Mouse (Mus musculus) testis, postnatal 10 days (tissue): ENCODE measurements around the gene D11Wsu47e.

Source experiments
- DNase-seq: peaks from one replicate; pipeline ENCODE4 v3.0.0; 2021; ENCODE audit warnings: low spot score

The D11Wsu47e gene

DNA sequence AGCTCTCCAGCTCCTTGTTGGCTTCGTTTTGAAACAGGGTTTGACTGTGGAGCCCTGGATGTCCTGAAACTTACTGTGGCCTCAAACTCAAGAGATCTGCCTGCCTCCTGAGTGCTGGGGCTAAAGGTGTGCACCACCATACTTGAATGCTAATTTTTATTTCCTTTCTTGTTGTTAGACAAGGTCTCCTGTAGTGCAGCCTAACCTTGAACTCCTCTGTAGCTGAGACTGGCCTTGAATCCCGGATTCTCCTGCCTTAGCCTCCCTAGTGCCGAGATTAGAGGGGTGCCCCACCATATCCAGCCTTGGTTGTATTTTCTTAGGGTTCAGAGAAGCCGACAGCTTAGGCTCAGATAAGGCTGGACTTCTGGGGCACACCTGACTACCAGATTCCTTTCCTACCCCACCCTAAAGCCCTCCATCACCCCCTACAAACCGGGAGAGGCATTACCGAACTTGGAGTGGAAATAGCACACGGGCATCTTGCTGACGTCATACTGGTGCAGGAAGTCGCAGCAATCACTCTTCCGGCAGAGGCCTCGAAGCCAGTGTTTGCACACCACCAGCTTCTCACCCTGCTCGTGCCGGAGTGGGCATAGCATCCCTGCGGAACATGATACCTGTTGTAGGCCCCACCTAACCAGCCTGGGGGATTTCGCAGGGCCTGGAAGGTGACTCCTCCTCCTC lies 21.9 kb downstream of the D11Wsu47e start:
- DNase-seq = no peak

- no peak for DNase-seq
These were observed 24.5 kb downstream of the D11Wsu47e start for GRCm38 (mm10) chr11:113708629-113709213.

GRCm38 (mm10) chr11:113709272-113709671 lies 25.1 kb downstream of the D11Wsu47e start:
- no peak for DNase-seq

DNA sequence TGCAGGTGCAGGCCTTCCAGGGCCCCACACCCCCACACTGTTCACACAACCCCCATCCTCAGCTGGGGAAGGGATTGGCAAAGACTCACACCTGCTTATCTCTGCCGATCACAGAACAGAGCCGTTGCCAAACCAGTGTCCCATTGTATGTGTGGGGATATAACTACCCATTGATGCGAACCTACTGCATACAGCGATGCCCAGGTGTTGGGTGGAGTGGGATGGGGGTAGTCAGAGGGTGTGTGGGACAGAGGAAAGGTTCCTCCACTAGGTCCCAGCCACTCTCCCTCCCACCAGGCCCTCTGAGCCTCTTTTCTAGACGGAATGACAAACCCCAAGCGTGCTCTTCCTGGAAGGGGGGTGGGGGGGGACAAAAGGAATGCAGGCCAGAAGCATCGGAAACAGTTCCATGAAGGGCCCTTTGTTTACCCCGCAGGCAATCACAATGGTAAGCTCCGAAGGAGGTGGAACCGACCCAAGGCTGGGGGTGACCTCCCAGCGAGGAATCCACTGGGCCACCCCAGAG lies 25.6 kb downstream of the D11Wsu47e start, which contains the start of gene Cpsf4l:
Gene Cpsf4l, minus strand, starts transcription at position 287 of the 526 bp plus-strand sequence.
- DNase-seq = no peak

GRCm38 (mm10) chr11:113710257-113710777 lies 26.1 kb downstream of the D11Wsu47e start:
- no peak for DNase-seq

GRCm38 (mm10) chr11:113711061-113711460 lies 26.8 kb downstream of the D11Wsu47e start:
- DNase-seq = no peak

DNA sequence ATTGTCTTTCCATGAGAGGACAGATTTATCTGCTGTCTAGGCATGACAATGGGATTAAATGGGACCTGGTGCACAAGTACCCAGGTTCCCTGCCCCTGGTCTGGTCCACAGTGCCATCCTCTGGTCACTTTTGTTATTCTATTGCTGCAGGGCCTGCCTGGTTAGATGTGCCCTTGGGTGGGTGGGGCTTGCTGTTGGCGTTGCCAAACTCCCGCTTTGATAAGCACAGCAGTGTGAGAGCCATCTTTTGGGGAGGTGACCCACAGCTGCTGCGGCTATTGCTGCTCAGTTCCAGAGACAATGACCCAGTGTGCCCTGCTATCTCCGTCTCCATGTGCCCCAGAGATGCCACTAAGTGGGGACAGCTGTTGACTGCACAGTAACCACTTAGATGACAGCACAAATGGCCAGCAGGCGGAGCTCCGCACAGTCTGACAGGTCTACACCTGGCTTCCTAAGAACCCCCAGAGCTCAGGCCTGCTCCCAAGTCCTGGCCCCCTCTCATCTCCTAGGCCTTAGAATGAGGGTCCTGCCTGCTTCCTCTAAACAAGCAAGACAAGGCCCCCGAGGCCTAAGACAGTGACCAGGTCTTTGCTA lies 31.0 kb downstream of the D11Wsu47e start:
- DNase-seq = peak; percentile 76

DNA sequence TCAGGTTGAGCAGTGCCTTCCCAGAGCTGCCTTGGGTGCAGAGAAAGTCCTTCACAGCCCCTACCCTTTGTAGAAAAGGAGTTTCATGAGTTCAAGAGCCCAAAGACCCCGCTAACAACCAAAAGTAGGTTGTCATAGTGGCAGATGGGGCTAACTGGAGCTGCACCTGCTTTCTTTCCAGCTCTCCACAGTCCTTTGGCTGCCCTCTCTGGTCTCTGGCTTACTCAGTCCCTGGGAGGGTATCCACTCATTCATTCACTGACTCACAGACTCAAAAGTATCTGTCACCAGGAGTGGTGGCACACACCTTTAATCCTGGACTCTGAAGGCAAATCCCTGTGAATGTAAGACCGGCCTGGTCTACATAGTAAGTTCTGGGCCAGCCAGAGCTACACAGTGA lies 31.9 kb downstream of the D11Wsu47e start:
- DNase-seq = no peak

DNA sequence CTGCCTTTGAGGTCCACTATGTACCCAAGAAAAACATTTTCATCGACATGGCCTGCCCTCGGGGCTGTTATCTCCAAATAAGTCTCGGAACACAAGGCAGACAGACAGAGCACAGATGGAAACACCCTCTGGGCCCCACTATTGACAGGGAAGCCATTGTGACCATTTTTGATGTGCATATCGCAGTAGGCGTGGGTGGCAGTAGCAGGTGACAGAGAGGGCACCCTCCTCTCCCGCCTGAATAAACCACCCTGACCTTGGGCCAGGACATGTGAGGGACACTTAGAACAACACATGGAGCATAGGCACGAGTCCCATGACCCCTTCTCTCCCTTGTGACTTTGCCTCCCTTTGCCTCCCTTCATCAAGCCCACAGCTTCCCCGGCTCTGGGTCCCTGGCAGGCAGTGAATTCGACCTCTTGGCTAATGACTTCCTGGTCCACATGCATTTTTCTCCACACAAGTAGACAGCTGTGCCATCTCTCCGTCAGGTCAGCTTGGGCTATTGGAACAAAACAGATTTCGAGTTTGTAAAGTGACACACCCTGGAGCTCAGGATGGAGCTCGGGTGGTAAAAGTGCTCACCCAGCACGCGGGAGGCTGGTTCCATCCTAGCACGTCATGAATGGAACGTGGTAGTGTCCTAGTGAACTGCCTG lies 33.7 kb downstream of the D11Wsu47e start:
- no peak for DNase-seq

DNA sequence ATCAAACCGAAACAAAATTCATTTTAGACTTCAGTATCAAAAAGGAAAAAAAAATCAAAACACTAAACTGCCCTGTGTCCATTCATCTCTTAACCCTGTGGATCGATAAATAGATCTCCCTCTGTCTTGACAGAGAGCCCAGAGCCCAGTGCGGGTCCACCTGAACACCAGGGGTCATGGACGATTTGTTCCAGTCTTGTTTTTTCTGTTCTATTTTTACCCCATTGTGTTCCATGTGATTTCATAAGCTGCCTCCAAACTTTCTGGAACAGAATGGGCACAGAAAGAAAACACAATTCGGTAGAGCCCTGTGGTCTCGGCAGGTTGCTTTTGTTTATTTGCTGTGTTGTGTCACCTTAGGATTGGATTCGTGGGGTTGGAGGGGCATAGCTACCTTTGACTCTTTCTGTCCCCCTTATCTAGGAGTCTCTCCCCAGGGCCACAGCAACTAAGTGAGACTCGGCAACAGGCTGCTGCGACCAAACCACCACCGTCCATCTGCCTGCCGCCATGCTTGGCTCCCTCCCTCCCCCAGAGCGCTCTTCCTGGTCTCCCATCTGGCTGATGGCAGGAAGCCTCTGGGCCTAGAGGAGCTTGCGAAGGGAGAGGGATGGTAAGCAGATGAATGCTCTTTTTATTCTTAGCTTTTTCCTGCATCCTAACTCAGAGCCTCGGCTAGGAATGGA lies 38.3 kb downstream of the D11Wsu47e start:
- no peak for DNase-seq

DNA sequence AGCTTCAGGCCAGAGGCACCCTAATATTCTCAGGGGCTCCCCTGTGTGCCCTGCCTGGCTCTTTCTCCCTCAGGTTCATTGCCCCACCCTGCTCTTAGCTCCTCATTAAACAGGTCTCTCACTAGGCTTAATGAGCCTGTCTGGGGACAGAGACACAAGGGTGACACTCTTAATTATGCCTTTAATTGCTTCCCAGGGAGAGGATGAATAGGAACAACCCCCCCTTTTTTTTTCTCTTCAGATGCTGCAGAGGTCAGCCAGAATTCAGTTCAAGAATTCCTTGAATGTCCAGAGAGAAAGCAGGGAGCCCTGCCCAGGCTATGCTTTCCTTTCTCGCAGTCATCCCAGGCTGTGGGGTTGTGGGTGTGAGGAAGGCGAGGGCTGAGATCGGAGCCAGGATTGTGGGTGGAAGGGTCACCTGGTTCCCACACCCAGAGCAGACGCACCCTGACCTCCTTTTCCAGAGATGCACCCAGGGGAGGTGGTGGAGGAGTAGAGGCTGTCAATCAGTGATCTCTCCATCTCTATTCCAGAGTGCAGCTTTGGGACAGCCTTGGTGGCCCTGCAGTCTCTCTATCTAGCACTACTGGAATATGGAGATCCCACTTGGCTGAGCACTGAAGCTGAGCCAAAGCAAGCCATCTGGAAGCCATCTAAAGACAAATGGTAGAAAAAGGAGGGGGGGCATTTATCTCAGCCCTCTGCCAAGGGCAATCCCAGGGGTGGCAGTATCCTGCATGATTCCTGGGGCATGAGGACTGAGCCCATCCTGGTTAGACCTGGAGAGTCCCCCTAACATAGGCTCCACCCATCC lies 41.2 kb downstream of the D11Wsu47e start:
- DNase-seq = no peak

DNA sequence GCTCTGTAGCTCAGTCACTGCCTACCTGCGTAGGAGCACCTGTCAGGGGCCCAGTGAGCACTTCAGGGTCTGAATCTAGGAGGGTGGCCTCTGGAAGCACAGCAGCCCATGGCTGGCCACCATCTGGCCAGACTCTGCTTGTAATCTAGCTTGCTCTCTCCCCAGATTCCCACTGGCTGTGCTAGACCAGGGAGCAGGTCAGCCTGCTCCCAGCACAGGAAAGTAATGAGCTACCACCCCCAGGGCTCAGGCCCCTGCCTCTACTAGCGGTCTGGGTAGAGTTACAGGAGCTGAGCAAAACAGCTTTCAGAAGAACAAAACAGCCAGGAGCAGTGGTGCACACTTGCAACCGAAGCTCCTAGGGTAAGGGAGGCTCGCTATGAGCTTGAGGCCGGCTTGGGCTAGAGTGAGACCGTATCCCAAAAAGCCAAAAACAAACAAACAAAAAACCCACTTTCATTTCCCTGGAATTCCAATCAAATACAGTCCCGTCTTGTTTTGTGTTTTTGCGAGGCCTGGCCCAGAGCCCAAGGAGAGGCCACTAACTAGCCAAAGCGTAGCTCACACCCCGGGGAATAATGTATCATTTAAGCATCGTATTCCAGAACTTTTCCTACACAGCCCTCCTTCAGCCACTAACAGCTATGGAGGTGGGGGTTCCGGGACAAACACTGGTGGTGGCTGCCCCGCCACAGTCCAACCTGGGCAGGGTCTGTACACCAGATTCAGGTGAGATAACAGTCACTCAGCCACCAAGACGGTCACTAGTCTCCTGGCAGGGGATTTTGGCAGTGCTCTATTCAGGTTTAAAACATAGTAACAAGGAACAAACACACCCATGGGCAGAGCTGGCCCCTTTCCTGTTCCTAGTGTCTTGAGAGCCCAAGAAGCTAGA lies 43.0 kb downstream of the D11Wsu47e start:
- DNase-seq = no peak

GRCm38 (mm10) chr11:113727992-113728391 lies 43.8 kb downstream of the D11Wsu47e start:
- no peak for DNase-seq

GRCm38 (mm10) chr11:113729239-113729638 lies 45.0 kb downstream of the D11Wsu47e start:
- no peak for DNase-seq

DNA sequence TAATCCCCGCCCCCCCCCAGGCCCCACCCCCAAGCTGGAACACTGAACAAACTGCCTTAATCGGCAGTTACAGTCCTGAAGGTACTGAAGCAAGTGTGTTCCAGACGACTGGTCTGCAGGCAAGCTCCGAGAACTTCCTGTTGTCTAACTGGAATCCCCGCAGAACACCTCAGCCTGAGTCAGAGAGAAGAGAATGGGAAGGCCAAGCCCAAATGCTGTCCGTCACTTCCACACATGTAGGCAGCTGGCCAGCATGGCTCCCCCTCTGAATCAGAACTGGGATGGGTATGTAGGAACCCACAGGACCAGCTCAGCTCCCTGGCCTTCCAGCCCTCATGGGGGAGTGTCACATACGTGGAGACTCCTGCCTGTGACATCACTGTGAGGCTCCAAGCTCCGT lies 45.7 kb downstream of the D11Wsu47e start:
- no peak for DNase-seq

DNA sequence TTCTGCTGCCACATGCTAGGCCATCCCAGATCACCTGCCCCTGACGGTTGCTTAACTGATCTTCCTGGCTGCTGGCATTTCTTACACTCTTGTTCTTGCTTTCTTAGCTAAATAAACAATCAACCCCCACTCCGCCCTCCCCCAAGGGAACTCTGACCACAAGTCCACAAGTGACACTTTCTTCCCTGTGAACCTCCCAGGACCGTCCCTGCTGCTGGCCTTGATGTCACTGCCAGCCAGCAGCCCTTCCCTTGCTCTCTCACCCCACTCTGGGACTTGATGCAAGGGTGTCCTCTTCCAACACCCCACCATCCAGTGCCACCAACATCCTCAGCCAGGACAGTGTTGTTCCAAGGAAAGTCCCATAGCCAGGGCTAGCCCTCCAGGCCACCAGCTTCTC lies 46.7 kb downstream of the D11Wsu47e start:
- DNase-seq = no peak

DNA sequence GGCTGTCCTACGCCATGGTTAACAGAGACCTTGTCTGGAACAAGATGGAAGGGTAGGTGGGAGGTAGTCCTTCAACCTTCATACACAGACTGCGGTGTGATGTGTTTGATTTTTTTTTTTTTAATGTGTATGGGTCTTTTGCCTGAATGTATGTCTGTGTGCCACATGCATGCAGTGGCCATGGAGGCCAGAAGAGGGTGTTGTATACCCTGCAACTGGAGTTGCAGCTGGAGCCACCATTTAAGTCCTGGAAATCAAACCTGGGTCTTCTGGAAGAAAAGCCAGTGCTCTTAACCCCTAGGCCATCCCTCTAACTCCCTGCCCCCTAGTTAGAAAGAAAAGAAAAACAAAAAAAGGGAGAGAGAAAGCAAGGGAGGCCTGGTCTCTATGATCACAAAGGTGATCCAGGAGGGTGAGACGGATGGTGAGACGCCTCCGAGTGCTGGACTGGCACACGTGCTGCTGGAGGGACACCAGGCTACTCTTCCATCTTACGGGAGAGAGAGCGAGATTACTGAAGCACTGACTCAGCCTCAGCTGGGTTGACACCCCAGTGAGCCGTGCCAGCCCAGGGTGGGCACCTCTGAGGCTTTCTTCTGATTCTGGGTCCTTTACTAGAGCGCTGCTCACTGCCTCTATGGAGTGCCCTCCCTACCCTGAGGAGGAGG lies 47.9 kb downstream of the D11Wsu47e start:
- DNase-seq = no peak

- no peak for DNase-seq
These were observed 49.6 kb downstream of the D11Wsu47e start for GRCm38 (mm10) chr11:113733631-113734364.

- no peak for DNase-seq
These were observed 50.9 kb downstream of the D11Wsu47e start for GRCm38 (mm10) chr11:113735151-113735550.
